Mouse (Mus musculus) liver, adult 2 months (tissue): ENCODE data around the gene Jag1.

Experiments used
- CTCF ChIP-seq: fragments of 200-500 bp; IDR thresholded peaks from 2 replicates; pipeline ENCODE4 v1.5.1; 2011; ENCODE audit warnings: low read depth, low read length, control low read depth
- POLR2A ChIP-seq: fragments of 200-500 bp; IDR thresholded peaks from 2 replicates; pipeline ENCODE4 v1.6.1; 2011; ENCODE audit warnings: low read length, control low read depth; ENCODE audit not compliant: insufficient read depth; ENCODE audit errors: extremely low read depth

- TF ChIP-seq POLR2A (no peak), CTCF (no peak)
Measured at GRCm38 (mm10) chr2:137096981-137097460, 19.4 kb downstream of the Jag1 start.
